Mouse (Mus musculus) C2C12 (cell line): Measurements from ENCODE around the gene Plekhg2.

Experiments
- CEBPB ChIP-seq: IDR thresholded peaks from one replicate; pipeline ENCODE4 v1.6.1; 2011; ENCODE audit warnings: low read depth, mild to moderate bottlenecking, control low read depth, moderate library complexity
- CTCF ChIP-seq: IDR thresholded peaks from one replicate; pipeline ENCODE4 v1.5.1; 2011; ENCODE audit not compliant: control insufficient read depth, insufficient read depth, insufficient read length
- MAX ChIP-seq: IDR thresholded peaks from one replicate; pipeline ENCODE4 v1.6.1; 2011; ENCODE audit warnings: mild to moderate bottlenecking, control low read depth
- MYOD1 ChIP-seq: IDR thresholded peaks from one replicate; pipeline ENCODE4 v1.6.1; 2011; ENCODE audit warnings: low read depth; ENCODE audit not compliant: control insufficient read depth, insufficient read length
- MYOG ChIP-seq: IDR thresholded peaks from one replicate; pipeline ENCODE4 v1.6.1; 2011; ENCODE audit not compliant: control insufficient read depth, insufficient read length; ENCODE audit errors: extremely low read depth
- USF1 ChIP-seq: IDR thresholded peaks from one replicate; pipeline ENCODE4 v1.6.1; 2011; ENCODE audit warnings: low read depth, mild to moderate bottlenecking, control low read depth, moderate library complexity

DNA sequence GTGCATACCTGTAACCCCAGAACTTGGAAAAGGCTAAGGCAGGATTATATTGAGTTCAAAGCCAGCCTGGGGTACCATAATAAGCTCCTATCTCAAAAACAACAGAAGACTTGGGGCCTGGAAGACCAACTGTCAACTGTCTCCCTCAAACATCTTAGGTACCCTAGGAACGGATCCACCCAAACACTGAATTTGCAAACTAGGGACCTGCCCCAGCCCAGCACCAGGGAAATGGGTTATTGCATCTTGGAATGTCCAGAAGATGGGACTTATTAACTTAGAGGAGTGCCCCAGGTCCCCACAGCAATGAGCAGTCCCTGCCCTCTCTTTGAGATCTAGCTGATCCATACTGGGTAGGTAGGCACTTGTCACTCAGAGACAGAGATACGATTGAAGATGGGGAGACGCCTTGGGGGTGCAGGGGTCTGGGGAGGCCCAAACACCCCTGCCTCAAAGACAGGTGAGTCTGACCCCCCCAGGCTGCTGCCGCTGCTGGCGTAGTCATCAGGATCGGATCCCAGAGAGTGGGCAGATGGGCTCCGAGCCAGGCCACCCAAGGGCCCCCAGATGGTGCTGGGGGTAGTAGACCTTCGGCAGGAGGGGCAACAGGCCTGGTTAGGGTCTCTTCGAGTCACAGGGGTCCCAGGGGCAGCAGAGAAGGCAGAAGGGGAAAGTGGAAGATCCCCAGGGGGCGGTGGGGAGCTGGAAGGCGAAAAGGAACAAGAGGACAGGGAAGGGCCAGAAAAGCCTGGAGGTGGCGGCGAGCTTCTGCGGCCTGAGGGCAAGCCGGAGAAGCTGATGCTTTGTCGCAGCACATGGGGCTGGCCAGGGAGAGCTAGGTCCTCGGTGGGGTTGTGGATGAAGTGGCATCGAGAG lies 5.0 kb upstream of the Plekhg2 start:
- TF ChIP-seq CTCF (no peak), USF1 (no peak), MYOD1 (no peak), MAX (no peak), MYOG (no peak), CEBPB (no peak)
